Mouse (Mus musculus): ENCODE measurements around the gene Igf2bp2.

- TF ChIP-seq CTCF (IDR thresholded peaks at IDR 0.05; ENCODE audit: borderline replicate concordance, control insufficient read depth, extremely low read depth, insufficient read depth, low read length, poor library complexity) (no peak), POLR2A (IDR thresholded peaks at IDR 0.05; ENCODE audit: control insufficient read depth, extremely low read depth, insufficient read depth, low read length, poor library complexity) (no peak)
Observed at GRCm38 (mm10) chr16:22140861-22141260, 22.2 kb downstream of the Igf2bp2 start.
